ENCODE assay signal across 8 mouse cellular contexts in genomic region chr4:47122051-47122706, GRCm38 (mm10). TPM values are rescaled to one million over a fixed set of nuclear protein-coding genes. Genes with fewer than 3 reads are reported as not detected.
DNase-seq lines count a peak whose midpoint lies in the region; ATAC-seq and TF ChIP-seq lines count a peak whose summit lies in the region.

No protein-coding gene starts in this region.

- ATAC-seq in forebrain, embryonic 12.5 days (ENCODE audit: low FRiP score): no peak
- peak; percentile 49; the same call in 1 of the 2 replicates for ATAC-seq in kidney, embryonic 16.5 days (ENCODE audit: low FRiP score, low TSS enrichment)
- ATAC-seq in lung, postnatal 0 days: peak; percentile 53

- H3K27me3 ChIP-seq in forebrain, embryonic 10.5 days (ENCODE audit: poor library complexity, severe bottlenecking): no peaks in the 10 kb centered on the region
- no peaks in the 10 kb centered on the region for H3K27me3 ChIP-seq in forebrain, embryonic 12.5 days
- H3K27me3 ChIP-seq in kidney, embryonic 16.5 days (ENCODE audit: insufficient read depth, low read length): no peaks in the 10 kb centered on the region
- H3K27me3 ChIP-seq in lung, postnatal 0 days (replicated peaks; ENCODE audit: insufficient read depth, low read length): no peaks in the 10 kb centered on the region

- no peak for TF ChIP-seq EP300 in lung, postnatal 0 days (IDR thresholded peaks at IDR 0.05)

- H3K27ac ChIP-seq in forebrain, embryonic 10.5 days: no peak overlapping the region
- no peak overlapping the region for H3K27ac ChIP-seq in forebrain, embryonic 12.5 days
- H3K27ac ChIP-seq in embryonic fibroblast, embryonic 13.5 days (ENCODE audit: insufficient read depth, low read length): no peak overlapping the region
- H3K27ac ChIP-seq in kidney, embryonic 16.5 days (ENCODE audit: low read length): no peak overlapping the region
- H3K27ac ChIP-seq in lung, postnatal 0 days (ENCODE audit: low read length): no peak overlapping the region

- no peak overlapping the region for H3K9ac ChIP-seq in forebrain, embryonic 12.5 days
- H3K9ac ChIP-seq in kidney, embryonic 16.5 days (replicated peaks; ENCODE audit: low read length): no peak overlapping the region
- no peak overlapping the region for H3K9ac ChIP-seq in lung, postnatal 0 days (replicated peaks; ENCODE audit: low read depth)

- H3K4me3 ChIP-seq in forebrain, embryonic 10.5 days: no peak overlapping the region
- H3K4me3 ChIP-seq in forebrain, embryonic 12.5 days (replicated peaks): no peak overlapping the region
- no peak overlapping the region for H3K4me3 ChIP-seq in embryonic fibroblast, embryonic 13.5 days (ENCODE audit: insufficient read depth, low read length)
- H3K4me3 ChIP-seq in kidney, embryonic 16.5 days (ENCODE audit: low read length): no peak overlapping the region
- no peak overlapping the region for H3K4me3 ChIP-seq in lung, postnatal 0 days (ENCODE audit: low read depth, low read length)

- no peak for TF ChIP-seq POLR2A in embryonic fibroblast, embryonic 13.5 days (IDR thresholded peaks at IDR 0.05; ENCODE audit: low read depth, low read length)

- 0 out of 2 replicates have a peak, but pooled peaks have one; percentile 36 for TF ChIP-seq CTCF in embryonic fibroblast, embryonic 13.5 days (IDR thresholded peaks at IDR 0.05; ENCODE audit: borderline replicate concordance, insufficient read depth, low read length)
- TF ChIP-seq CTCF in lung, postnatal 0 days (IDR thresholded peaks at IDR 0.05): peak; percentile 86

- DNase-seq in forebrain, embryonic 10.5 days (ENCODE audit: extremely low spot score, low spot score): peak; percentile 58
- DNase-seq in 416B (ENCODE audit: low read depth): peak; percentile 58
- peak; percentile 80 for DNase-seq in adrenal gland, postnatal 14 days
- DNase-seq in lung, postnatal 0 days (ENCODE audit: low spot score): peak; percentile 71
- peak; percentile 24 to 68 for DNase-seq in spleen, postnatal 10 days (ENCODE audit: low spot score in 2 of 2)

- H3K9me3 ChIP-seq in forebrain, embryonic 10.5 days: no peaks in the 10 kb centered on the region; the same call in 1 of the 2 replicates
- H3K9me3 ChIP-seq in forebrain, embryonic 12.5 days: no peaks in the 10 kb centered on the region
- H3K9me3 ChIP-seq in kidney, embryonic 16.5 days (ENCODE audit: low read length): peaks cover 7% of the 10 kb centered on the region
- no peaks in the 10 kb centered on the region for H3K9me3 ChIP-seq in lung, postnatal 0 days (ENCODE audit: low read length)

- H3K4me1 ChIP-seq in forebrain, embryonic 10.5 days: no peaks in the 10 kb centered on the region
- H3K4me1 ChIP-seq in forebrain, embryonic 12.5 days: no peaks in the 10 kb centered on the region
- H3K4me1 ChIP-seq in embryonic fibroblast, embryonic 13.5 days (ENCODE audit: control insufficient read depth, insufficient read depth, low read length): no peaks in the 10 kb centered on the region
- no peaks in the 10 kb centered on the region for H3K4me1 ChIP-seq in kidney, embryonic 16.5 days (ENCODE audit: insufficient read depth, low read length)
- H3K4me1 ChIP-seq in lung, postnatal 0 days (ENCODE audit: insufficient read depth, low read depth, low read length): no peaks in the 10 kb centered on the region

- no peak overlapping the region for H3K4me2 ChIP-seq in forebrain, embryonic 12.5 days
- no peak overlapping the region for H3K4me2 ChIP-seq in kidney, embryonic 16.5 days (replicated peaks; ENCODE audit: low read depth, low read length)
- H3K4me2 ChIP-seq in lung, postnatal 0 days (replicated peaks; ENCODE audit: low read depth, low read length): no peak overlapping the region

- WGBS in forebrain, embryonic 10.5 days: 69% methylated on average over 13 of the region's 13 CpGs
- WGBS in forebrain, embryonic 12.5 days: 64% methylated on average over 13 of the region's 13 CpGs
- 60% methylated on average over 13 of the region's 13 CpGs for WGBS in kidney, embryonic 16.5 days
- WGBS in lung, postnatal 0 days: 58% methylated on average over 13 of the region's 13 CpGs

- H3K36me3 ChIP-seq in forebrain, embryonic 10.5 days (replicated peaks): peaks cover 31% of the 10 kb centered on the region
- no peaks in the 10 kb centered on the region for H3K36me3 ChIP-seq in forebrain, embryonic 12.5 days (replicated peaks)
- H3K36me3 ChIP-seq in kidney, embryonic 16.5 days (ENCODE audit: insufficient read depth, low read length): no peaks in the 10 kb centered on the region
- no peaks in the 10 kb centered on the region for H3K36me3 ChIP-seq in lung, postnatal 0 days (ENCODE audit: insufficient read depth, low read length)

RNA-seq across cellular contexts. Expression of gene Galnt12, which starts 30.5 kb away (rescaled TPM):
- 15.8 and 17.6 TPM in 2 replicates for polyA plus RNA-seq in forebrain, embryonic 10.5 days (2016; fragmentation: Nextera tagmentation; extraction: Ambion mirVana)
- polyA plus RNA-seq in forebrain, embryonic 12.5 days (2016; fragmentation: Nextera tagmentation; extraction: Ambion mirVana): 3.8 and 4.4 TPM in 2 replicates
- total RNA-seq in adrenal gland, postnatal 14 days (2021): 0.74 and 1.7 TPM in 2 replicates
- 1.3 and 2.4 TPM in 2 replicates for polyA plus RNA-seq in embryonic fibroblast, embryonic 13.5 days (2011; ENCODE audit: insufficient read length, low read depth, missing spikeins)
- polyA plus RNA-seq in kidney, embryonic 16.5 days (2015; fragmentation: Nextera tagmentation; extraction: Ambion mirVana): 10.1 and 10.7 TPM in 2 replicates
- 2.9 and 3.2 TPM in 2 replicates for polyA plus RNA-seq in lung, postnatal 0 days (2015; fragmentation: Nextera tagmentation; extraction: Ambion mirVana)
